Mouse (Mus musculus): ENCODE data around the gene Clrn1. TPM values are rescaled to one million over a fixed set of nuclear protein-coding genes. Genes with fewer than 3 reads are reported as not detected.
A peak's percentile ranks its signal among the peaks of the same experiment; 100 is the strongest.
"Not testable (repeated sequence)": the region's sequence is repeated elsewhere in the genome, so short reads cannot be mapped to it uniquely, and the experiment has no call there.

Clrn1 gene
- not detected for total RNA-seq (2021)
- long read RNA-seq, experiment 1: 0 reads
- long read RNA-seq, experiment 2: 0 reads

DNA sequence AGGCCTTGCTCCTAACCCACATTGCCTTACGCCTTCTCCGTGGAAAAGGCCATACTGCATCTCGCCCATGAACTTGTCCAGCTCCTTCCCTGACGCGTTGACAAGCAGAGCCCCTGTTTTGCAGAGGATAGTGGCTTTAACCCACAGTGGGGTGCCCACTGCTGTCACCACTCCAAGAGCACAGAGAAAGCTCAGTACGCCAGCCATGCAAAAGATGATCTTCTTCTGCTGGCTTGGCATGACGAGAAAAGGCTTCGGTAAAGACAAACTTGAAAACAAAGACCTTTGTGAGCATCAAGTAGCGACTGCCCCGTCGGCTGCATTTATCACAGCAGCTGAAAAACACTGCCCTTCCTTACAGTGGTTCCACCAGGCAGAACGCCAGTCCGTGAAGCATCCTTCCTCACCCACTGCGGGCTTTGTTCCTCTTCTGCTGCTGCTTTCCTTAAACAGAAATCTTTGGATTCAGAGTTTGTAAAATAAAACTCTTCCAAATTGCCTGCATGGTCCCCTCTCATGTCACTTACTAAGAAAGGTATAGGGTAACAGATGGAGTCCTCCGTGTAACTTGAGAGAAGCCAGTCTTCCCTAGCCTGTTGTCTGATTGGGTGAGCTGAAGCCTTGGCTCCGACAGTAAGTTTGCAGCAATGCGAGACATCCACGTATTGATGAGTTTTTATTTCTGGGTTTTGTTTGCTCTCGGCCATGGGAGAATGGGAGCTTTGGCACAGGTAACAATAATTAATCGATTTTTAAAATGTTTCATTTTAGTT lies at the start of gene Clrn1:
Gene Clrn1 (minus strand): TSS at position 540 of the 773 bp plus-strand sequence.
- no peak for DNase-seq

- no peak for DNase-seq
Measured at GRCm38 (mm10) chr3:58924027-58924426, 38.9 kb upstream of the Clrn1 start.

- no peak for DNase-seq
Measured at GRCm38 (mm10) chr3:58923140-58923539, 38.0 kb upstream of the Clrn1 start.

GRCm38 (mm10) chr3:58922636-58923035 lies 37.5 kb upstream of the Clrn1 start:
- no peak for DNase-seq

DNA sequence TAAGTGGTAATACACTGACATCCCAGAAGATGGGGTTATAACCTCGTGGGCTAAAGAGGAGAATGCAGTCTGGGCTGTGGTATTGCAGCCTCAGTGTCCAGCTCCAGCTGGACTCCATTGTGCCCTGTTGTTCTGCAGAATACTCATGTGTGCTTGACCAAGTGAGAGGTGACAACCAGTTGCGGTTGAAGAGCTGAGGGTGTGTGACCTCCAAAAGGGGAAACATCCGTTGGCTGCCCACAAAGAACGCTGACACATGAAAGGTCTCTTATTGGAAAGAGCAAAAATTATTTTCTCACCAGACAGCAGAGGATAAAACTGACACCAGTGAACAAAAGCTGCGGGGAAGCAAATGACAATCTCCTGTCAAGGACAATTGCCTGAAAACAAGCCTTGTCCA lies 36.2 kb upstream of the Clrn1 start:
- no peak for DNase-seq

DNA sequence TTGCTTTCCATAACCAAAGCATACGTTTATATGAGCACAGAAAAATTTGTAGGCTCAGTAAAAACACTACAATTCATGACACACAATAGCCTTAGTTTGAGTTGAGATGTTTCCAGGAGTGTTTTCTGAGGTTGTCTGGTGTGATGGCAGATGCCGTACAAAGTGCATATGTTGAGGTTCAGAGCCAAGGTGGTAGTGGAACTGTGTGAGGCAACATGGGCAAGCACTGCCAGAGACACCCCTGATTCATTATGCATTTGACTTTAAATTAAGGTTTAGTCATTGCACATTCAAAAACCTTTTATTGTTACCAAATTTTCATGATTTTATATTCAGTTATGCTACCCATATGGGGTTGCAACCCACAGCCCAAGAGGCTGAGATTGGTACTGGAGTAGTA lies 19.5 kb upstream of the Clrn1 start:
- DNase-seq: no peak

DNA sequence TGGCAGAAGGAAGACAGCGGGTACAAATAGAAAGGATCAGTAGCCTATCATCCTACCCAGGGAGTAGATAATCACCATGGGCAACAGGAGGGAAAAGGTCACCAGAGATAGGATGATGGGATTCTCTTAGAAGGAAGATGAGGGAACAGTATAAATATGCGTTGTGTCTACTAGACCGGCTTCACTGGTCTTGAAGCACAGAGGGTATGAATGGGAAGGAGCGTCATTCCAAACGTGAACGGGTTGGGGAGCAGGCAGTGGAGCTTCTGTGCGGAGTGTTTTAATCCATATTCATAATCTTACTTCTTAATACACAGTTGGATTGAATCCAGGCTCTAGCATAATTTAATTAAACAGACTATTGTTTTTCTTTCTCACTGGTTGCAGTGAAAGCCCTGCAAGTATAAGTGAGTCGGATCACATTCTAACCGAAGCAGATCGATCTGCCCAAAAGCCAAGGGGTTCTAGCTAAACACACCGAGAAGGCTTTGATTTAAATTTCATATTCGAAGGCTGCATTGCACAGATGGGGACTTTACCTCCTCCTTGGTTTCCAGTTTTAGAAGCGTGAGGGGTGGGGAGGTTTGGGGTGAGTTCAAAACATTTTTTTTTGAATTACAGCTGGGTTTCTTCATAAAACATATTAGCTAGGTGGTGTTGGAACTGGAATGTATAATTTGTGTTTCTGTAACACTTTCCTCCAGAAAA lies 17.1 kb upstream of the Clrn1 start:
- DNase-seq: no peak

- DNase-seq: no peak
Measured at GRCm38 (mm10) chr3:58895131-58895530, 10.0 kb upstream of the Clrn1 start.

DNA sequence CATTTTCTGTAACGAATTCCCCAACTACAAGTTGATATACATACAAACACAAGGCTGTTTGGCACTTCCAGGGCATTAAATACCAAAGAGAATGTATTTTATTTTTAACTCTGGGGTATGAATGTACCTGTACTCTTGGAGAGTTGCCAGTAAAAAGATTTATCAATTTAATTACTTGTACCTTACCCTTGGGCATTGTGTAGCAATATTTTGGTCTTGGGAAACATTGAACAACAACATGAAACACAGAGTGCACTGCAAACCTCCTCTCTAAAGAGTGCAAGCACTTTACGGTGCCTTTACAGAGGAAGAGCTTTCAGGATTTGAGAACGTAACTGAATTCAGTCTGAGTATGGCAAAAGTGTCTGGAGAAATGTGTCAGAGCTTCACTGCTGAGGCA lies 9.4 kb upstream of the Clrn1 start:
- no peak for DNase-seq

- DNase-seq: no peak
Measured at GRCm38 (mm10) chr3:58889670-58890069, 4.5 kb upstream of the Clrn1 start.

DNA sequence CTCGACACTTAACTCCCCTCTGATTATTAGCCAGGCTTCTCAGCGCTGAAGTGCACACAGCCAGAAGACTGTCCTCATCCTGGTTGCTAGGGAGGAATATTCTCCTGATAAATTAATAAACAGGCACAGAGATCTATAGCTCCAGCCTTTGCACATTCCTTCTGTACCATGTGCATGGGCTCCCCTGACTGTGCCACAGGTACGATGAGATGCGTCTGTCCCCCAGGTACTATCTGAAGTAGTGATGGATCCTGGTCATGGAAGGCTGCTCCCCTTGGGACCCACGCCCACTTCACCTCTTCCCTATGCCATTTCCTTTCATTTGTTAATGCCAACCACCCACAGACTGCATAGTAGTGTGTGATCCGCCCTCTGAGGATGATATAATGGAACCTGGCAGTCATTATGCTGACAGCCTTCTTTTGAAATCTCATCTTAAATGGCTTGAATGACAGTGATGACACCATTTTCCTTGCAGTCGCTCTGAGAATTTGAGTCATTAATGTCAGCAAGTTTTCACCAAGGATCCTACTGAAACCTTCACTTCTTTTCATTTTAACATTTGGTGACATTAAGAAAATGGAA lies 3.1 kb upstream of the Clrn1 start:
- DNase-seq: no peak

DNA sequence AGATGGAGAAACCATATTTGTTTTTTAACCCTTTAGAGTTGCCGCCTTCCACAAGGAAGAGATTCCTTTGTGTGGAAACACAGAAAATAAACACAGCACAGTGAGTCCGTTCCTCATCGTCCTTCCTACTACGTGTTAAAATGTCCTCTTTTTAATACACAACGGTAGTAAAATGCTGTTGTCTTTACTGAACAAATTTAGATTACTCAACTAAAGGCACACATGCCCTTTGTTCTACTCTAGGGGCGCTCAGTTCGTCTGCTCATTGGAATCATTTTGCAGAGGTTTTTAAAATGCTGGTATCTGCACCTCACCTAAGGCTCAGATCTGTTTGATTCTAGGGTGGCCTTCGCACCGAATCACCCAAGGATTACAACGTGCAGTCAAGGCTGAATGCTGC lies 2.6 kb upstream of the Clrn1 start:
- no peak for DNase-seq

- DNase-seq: no peak
Measured at GRCm38 (mm10) chr3:58883511-58883907, 1.6 kb downstream of the Clrn1 start.

GRCm38 (mm10) chr3:58882878-58883510 lies 2.1 kb downstream of the Clrn1 start:
- peak; percentile 18 for DNase-seq

- no peak for DNase-seq
Measured at GRCm38 (mm10) chr3:58881016-58881415, 4.1 kb downstream of the Clrn1 start.

GRCm38 (mm10) chr3:58880181-58880580 lies 5.0 kb downstream of the Clrn1 start:
- DNase-seq: no peak

- not testable (repeated sequence) for DNase-seq
Measured at GRCm38 (mm10) chr3:58871882-58872281, 13.3 kb downstream of the Clrn1 start.

DNA sequence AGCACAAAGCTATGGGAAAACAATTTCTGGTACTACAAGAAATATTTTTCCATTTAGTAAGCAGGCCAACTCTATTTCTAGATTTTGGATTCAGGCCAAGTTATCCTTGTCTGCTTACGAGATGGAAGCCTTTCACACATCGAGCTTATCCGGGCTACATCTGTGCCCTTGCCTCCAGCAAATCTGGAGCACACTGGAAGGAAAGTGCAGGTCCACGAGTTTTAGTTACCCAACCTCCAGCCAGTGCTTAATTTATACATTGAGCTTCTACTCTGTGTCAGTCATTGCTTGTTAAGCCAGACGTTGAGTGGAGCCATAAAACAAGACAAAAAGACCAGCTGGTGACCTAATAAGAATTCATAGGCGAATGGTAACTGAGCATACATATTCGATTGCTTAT lies 19.4 kb downstream of the Clrn1 start:
- no peak for DNase-seq

DNA sequence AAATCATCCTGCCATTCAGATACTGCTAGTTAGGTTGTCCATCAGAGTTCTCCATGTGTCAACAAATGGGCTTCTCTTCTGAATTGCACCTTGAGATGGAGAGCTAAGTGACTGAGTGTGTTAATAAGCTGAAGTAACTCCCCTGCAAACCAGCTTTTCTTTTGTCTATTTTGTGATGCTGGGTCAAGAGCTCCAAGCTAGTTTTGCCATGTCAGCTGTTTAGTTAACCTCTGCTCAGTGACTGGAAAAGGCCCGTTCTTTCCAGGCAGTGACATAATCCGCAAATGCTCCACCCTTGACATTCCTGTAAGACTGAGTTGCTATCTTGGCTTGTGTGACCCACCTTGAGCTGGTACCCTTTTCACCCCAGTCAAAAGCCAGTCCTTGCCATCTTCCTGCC lies 22.2 kb downstream of the Clrn1 start:
- no peak for DNase-seq

- peak; percentile 38 for DNase-seq
Measured at GRCm38 (mm10) chr3:58843415-58843814, 41.7 kb downstream of the Clrn1 start.

DNA sequence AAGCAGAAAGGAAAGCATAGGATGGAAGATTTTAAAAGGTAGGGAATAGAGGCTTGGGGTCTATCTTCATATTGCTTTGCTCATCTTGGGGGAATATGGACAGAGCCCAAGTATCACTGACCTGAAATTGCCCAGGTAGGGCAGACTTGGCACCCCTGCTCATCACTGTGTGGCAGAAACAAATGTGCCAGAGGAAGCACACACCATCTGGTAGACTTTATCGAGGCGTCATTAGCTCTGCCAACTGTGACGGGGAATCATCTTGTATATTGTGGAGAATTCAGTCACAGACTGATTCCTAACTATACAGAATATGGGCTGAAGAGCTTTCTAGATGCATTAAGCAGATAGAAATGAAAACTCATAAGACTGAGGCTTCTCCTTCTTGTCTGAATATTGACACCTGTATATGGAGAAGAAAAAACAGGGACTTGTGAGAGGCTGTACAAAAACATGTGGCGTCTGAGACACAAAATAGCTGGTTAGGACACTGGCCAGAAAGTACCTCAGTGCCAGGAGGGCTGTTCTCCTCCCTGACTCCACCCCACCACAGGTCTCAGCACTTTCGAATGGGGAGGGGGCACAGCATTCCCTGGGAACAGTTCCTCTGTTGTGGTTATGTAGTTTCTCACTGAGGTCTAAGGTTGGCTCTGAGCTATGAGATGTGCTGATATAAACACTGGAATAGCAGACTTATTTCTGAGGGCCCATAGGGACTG lies 51.5 kb downstream of the Clrn1 start:
- DNase-seq: no peak

DNA sequence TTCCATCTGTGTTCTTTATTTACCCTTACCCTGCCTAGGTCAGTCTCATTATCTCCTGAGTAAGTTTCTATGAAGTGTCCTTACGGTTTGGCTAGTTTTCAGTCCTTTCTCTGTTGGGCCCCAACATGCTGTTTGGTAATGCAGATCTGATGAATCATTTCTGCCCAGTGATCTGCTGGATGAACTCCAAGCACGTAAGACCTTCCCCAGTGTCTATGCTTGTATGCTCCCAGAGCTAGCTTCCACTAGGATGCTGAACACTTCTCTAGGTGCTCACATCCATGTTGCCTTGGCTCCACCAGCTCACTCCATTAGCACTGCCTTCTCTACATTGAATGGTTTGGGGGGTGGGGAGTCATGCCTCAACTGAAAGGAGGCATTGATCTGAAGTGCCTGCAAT lies 52.3 kb downstream of the Clrn1 start:
- DNase-seq: peak; percentile 20

Data from adrenal gland, postnatal 10 days (tissue).